ENCODE assay signal across 11 mouse cellular contexts in genomic region chr3:90102239-90102638, GRCm38 (mm10).
"Had no signal": no experiment of that assay in that cellular context is flagged by ENCODE, and none has a peak within 500 bp of the region (broad histone marks: within the 10 kb centered on the region; RNA-seq: fewer than 3 reads in every experiment).

No protein-coding gene starts in this region.

- H3K4me2 ChIP-seq: limb, embryonic 15.5 days; liver, embryonic 12.5 days; neural tube, embryonic 12.5 days had no signal

- DNase-seq: kidney, adult 18-20 months; kidney, postnatal 14 days; midbrain, embryonic 14.5 days; right cerebral cortex, postnatal 14 days; thymus, postnatal 4 days had no signal

- H3K27me3 ChIP-seq: limb, embryonic 15.5 days; liver, embryonic 12.5 days; neural tube, embryonic 12.5 days had no signal

- ATAC-seq: liver, embryonic 12.5 days had no signal

- H3K4me1 ChIP-seq: limb, embryonic 15.5 days; liver, embryonic 12.5 days; midbrain, embryonic 10.5 days; neural tube, embryonic 12.5 days had no signal

- H3K9ac ChIP-seq: limb, embryonic 15.5 days; liver, embryonic 12.5 days; neural tube, embryonic 12.5 days had no signal

- H3K4me3 ChIP-seq: left cerebral cortex, adult 2 months; limb, embryonic 15.5 days; liver, embryonic 12.5 days; midbrain, embryonic 10.5 days; myocyte; neural tube, embryonic 12.5 days had no signal

- H3K9me3 ChIP-seq: limb, embryonic 15.5 days; liver, embryonic 12.5 days; midbrain, embryonic 10.5 days; neural tube, embryonic 12.5 days had no signal

- H3K27ac ChIP-seq: left cerebral cortex, adult 2 months; limb, embryonic 15.5 days; liver, embryonic 12.5 days; midbrain, embryonic 10.5 days; neural tube, embryonic 12.5 days had no signal
